Mouse (Mus musculus): ENCODE results near the gene Atp5d. TPM values are rescaled to one million over a fixed set of nuclear protein-coding genes. Genes with fewer than 3 reads are reported as not detected.
A peak's percentile ranks its signal among the peaks of the same experiment; 100 is the strongest.

The Atp5d gene
- 846 and 854 TPM in 2 replicates for polyA plus RNA-seq (2015; fragmentation: Nextera tagmentation; extraction: Ambion mirVana)

GRCm38 (mm10) chr10:80138553-80139438 is at the start of gene Atp5d:
Gene Atp5d, plus strand, starts transcription at chr10:80138632.
- H3K4me3 ChIP-seq (ENCODE audit: low read length) = peak within 1 kb of the TSS; percentile 73
- H3K4me2 ChIP-seq (ENCODE audit: low read depth, low read length) = peak within 1 kb of the TSS; percentile 98
- 0% methylated on average over 86 of the region's 94 CpGs for WGBS
- peaks cover 47% of the 10 kb centered on the region for H3K4me1 ChIP-seq (ENCODE audit: control insufficient read depth, insufficient read depth, low read length)
- H3K27ac ChIP-seq (ENCODE audit: low read length) = peak within 1 kb of the TSS; percentile 61
- peaks cover 14% of the 10 kb centered on the region; the same call in 1 of the 2 replicates for H3K27me3 ChIP-seq (replicated peaks; ENCODE audit: control insufficient read depth, insufficient read depth, low read length)
- H3K36me3 ChIP-seq (ENCODE audit: control insufficient read depth, insufficient read depth, low read length) = no peaks in the 10 kb centered on the region
- ATAC-seq = peak; percentile 8
- H3K9ac ChIP-seq (ENCODE audit: low read depth, low read length) = peak within 1 kb of the TSS; percentile 78
- H3K9me3 ChIP-seq (ENCODE audit: control insufficient read depth, low read length) = no peaks in the 10 kb centered on the region

- H3K4me3 ChIP-seq (ENCODE audit: low read length) = no peak overlapping the region
- no peaks in the 10 kb centered on the region for H3K27me3 ChIP-seq (replicated peaks; ENCODE audit: control insufficient read depth, insufficient read depth, low read length)
- H3K4me1 ChIP-seq (ENCODE audit: control insufficient read depth, insufficient read depth, low read length) = peaks cover 6% of the 10 kb centered on the region; the same call in 1 of the 2 replicates
- no peaks in the 10 kb centered on the region for H3K36me3 ChIP-seq (ENCODE audit: control insufficient read depth, insufficient read depth, low read length)
- ATAC-seq = no peak
- H3K4me2 ChIP-seq (ENCODE audit: low read depth, low read length) = no peak overlapping the region
- 50% methylated on average over 4 of the region's 4 CpGs for WGBS
- H3K27ac ChIP-seq (ENCODE audit: low read length) = no peak overlapping the region
- no peaks in the 10 kb centered on the region for H3K9me3 ChIP-seq (ENCODE audit: control insufficient read depth, low read length)
- H3K9ac ChIP-seq (ENCODE audit: low read depth, low read length) = peak overlapping the region; percentile 14; the same call in 1 of the 2 replicates
Measured at GRCm38 (mm10) chr10:80089146-80089545, 49.3 kb upstream of the Atp5d start.

- H3K36me3 ChIP-seq (ENCODE audit: control insufficient read depth, insufficient read depth, low read length) = no peaks in the 10 kb centered on the region
- no peak for ATAC-seq
- no peak overlapping the region for H3K27ac ChIP-seq (ENCODE audit: low read length)
- H3K4me3 ChIP-seq (ENCODE audit: low read length) = no peak overlapping the region
- no peak overlapping the region for H3K4me2 ChIP-seq (ENCODE audit: low read depth, low read length)
- H3K9me3 ChIP-seq (ENCODE audit: control insufficient read depth, low read length) = no peaks in the 10 kb centered on the region
- H3K4me1 ChIP-seq (ENCODE audit: control insufficient read depth, insufficient read depth, low read length) = peaks cover 10% of the 10 kb centered on the region
- WGBS = 89% methylated on average over 6 of the region's 6 CpGs
- H3K27me3 ChIP-seq (replicated peaks; ENCODE audit: control insufficient read depth, insufficient read depth, low read length) = no peaks in the 10 kb centered on the region
- H3K9ac ChIP-seq (ENCODE audit: low read depth, low read length) = no peak overlapping the region
Measured at GRCm38 (mm10) chr10:80091527-80091926, 46.9 kb upstream of the Atp5d start.

- H3K27ac ChIP-seq (ENCODE audit: low read length) = no peak overlapping the region
- peaks cover 21% of the 10 kb centered on the region for H3K4me1 ChIP-seq (ENCODE audit: control insufficient read depth, insufficient read depth, low read length)
- no peak overlapping the region for H3K4me3 ChIP-seq (ENCODE audit: low read length)
- H3K27me3 ChIP-seq (replicated peaks; ENCODE audit: control insufficient read depth, insufficient read depth, low read length) = no peaks in the 10 kb centered on the region
- no peaks in the 10 kb centered on the region for H3K9me3 ChIP-seq (ENCODE audit: control insufficient read depth, low read length)
- no peaks in the 10 kb centered on the region for H3K36me3 ChIP-seq (ENCODE audit: control insufficient read depth, insufficient read depth, low read length)
- ATAC-seq = no peak
- WGBS = 75% methylated on average over 5 of the region's 5 CpGs
- H3K9ac ChIP-seq (ENCODE audit: low read depth, low read length) = no peak overlapping the region
- no peak overlapping the region for H3K4me2 ChIP-seq (ENCODE audit: low read depth, low read length)
Measured at GRCm38 (mm10) chr10:80092690-80093089, 45.7 kb upstream of the Atp5d start.

GRCm38 (mm10) chr10:80094085-80094484 is 44.3 kb upstream of the Atp5d start:
- Histone ChIP-seq H3K9ac (ENCODE audit: low read depth, low read length) (no peak overlapping the region), H3K4me1 (ENCODE audit: control insufficient read depth, insufficient read depth, low read length) (peaks cover 25% of the 10 kb centered on the region), H3K27ac (ENCODE audit: low read length) (no peak overlapping the region), H3K36me3 (ENCODE audit: control insufficient read depth, insufficient read depth, low read length) (no peaks in the 10 kb centered on the region), H3K4me3 (ENCODE audit: low read length) (no peak overlapping the region), H3K4me2 (ENCODE audit: low read depth, low read length) (no peak overlapping the region), H3K27me3 (replicated peaks; ENCODE audit: control insufficient read depth, insufficient read depth, low read length) (no peaks in the 10 kb centered on the region), H3K9me3 (ENCODE audit: control insufficient read depth, low read length) (no peaks in the 10 kb centered on the region)
- WGBS = 96% methylated on average over 6 of the region's 6 CpGs
- ATAC-seq = no peak

GRCm38 (mm10) chr10:80094684-80095083 is 43.7 kb upstream of the Atp5d start:
- 85% methylated on average over 3 of the region's 3 CpGs for WGBS
- H3K4me3 ChIP-seq (ENCODE audit: low read length) = no peak overlapping the region
- H3K27ac ChIP-seq (ENCODE audit: low read length) = no peak overlapping the region
- no peak overlapping the region for H3K4me2 ChIP-seq (ENCODE audit: low read depth, low read length)
- H3K9me3 ChIP-seq (ENCODE audit: control insufficient read depth, low read length) = no peaks in the 10 kb centered on the region
- no peaks in the 10 kb centered on the region for H3K36me3 ChIP-seq (ENCODE audit: control insufficient read depth, insufficient read depth, low read length)
- H3K27me3 ChIP-seq (replicated peaks; ENCODE audit: control insufficient read depth, insufficient read depth, low read length) = no peaks in the 10 kb centered on the region
- peaks cover 31% of the 10 kb centered on the region for H3K4me1 ChIP-seq (ENCODE audit: control insufficient read depth, insufficient read depth, low read length)
- ATAC-seq = no peak
- H3K9ac ChIP-seq (ENCODE audit: low read depth, low read length) = no peak overlapping the region

- H3K9ac ChIP-seq (ENCODE audit: low read depth, low read length) = no peak overlapping the region
- H3K27ac ChIP-seq (ENCODE audit: low read length) = no peak overlapping the region
- H3K27me3 ChIP-seq (replicated peaks; ENCODE audit: control insufficient read depth, insufficient read depth, low read length) = no peaks in the 10 kb centered on the region
- 88% methylated on average over 5 of the region's 5 CpGs for WGBS
- no peaks in the 10 kb centered on the region for H3K36me3 ChIP-seq (ENCODE audit: control insufficient read depth, insufficient read depth, low read length)
- no peak overlapping the region for H3K4me3 ChIP-seq (ENCODE audit: low read length)
- H3K4me2 ChIP-seq (ENCODE audit: low read depth, low read length) = no peak overlapping the region
- ATAC-seq = no peak
- peaks cover 39% of the 10 kb centered on the region for H3K4me1 ChIP-seq (ENCODE audit: control insufficient read depth, insufficient read depth, low read length)
- H3K9me3 ChIP-seq (ENCODE audit: control insufficient read depth, low read length) = no peaks in the 10 kb centered on the region
Measured at GRCm38 (mm10) chr10:80095547-80095946, 42.9 kb upstream of the Atp5d start.

- Histone ChIP-seq H3K4me2 (ENCODE audit: low read depth, low read length) (no peak overlapping the region), H3K9ac (ENCODE audit: low read depth, low read length) (no peak overlapping the region), H3K27ac (ENCODE audit: low read length) (no peak overlapping the region), H3K27me3 (replicated peaks; ENCODE audit: control insufficient read depth, insufficient read depth, low read length) (no peaks in the 10 kb centered on the region), H3K4me1 (ENCODE audit: control insufficient read depth, insufficient read depth, low read length) (peaks cover 53% of the 10 kb centered on the region), H3K4me3 (ENCODE audit: low read length) (no peak overlapping the region), H3K9me3 (ENCODE audit: control insufficient read depth, low read length) (no peaks in the 10 kb centered on the region), H3K36me3 (ENCODE audit: control insufficient read depth, insufficient read depth, low read length) (no peaks in the 10 kb centered on the region)
- ATAC-seq = peak; percentile 11; the same call in 1 of the 2 replicates
- 14% methylated on average over 5 of the region's 7 CpGs for WGBS
Measured at GRCm38 (mm10) chr10:80097275-80097674, 41.2 kb upstream of the Atp5d start.

- H3K4me3 ChIP-seq (ENCODE audit: low read length) = 0 out of 2 replicates have a peak overlapping the region, but pooled peaks have one; percentile 4
- no peak overlapping the region for H3K27ac ChIP-seq (ENCODE audit: low read length)
- H3K9ac ChIP-seq (ENCODE audit: low read depth, low read length) = no peak overlapping the region
- H3K4me2 ChIP-seq (ENCODE audit: low read depth, low read length) = peak overlapping the region; percentile 34; the same call in 1 of the 2 replicates
- no peaks in the 10 kb centered on the region for H3K27me3 ChIP-seq (replicated peaks; ENCODE audit: control insufficient read depth, insufficient read depth, low read length)
- H3K4me1 ChIP-seq (ENCODE audit: control insufficient read depth, insufficient read depth, low read length) = peaks cover 59% of the 10 kb centered on the region
- H3K36me3 ChIP-seq (ENCODE audit: control insufficient read depth, insufficient read depth, low read length) = no peaks in the 10 kb centered on the region
- no peaks in the 10 kb centered on the region for H3K9me3 ChIP-seq (ENCODE audit: control insufficient read depth, low read length)
- peak; percentile 61 for ATAC-seq
- WGBS = 60% methylated on average over 5 of the region's 5 CpGs
Measured at GRCm38 (mm10) chr10:80098630-80099029, 39.8 kb upstream of the Atp5d start.

Measured in intestine, embryonic 16.5 days (tissue).